Mouse (Mus musculus): ENCODE measurements around the gene Cct6b. TPM values are rescaled to one million over a fixed set of nuclear protein-coding genes. Genes with fewer than 3 reads are reported as not detected.

Cct6b gene
- polyA plus RNA-seq, 1 experiment from 2014 or later = 0.30 TPM

DNA sequence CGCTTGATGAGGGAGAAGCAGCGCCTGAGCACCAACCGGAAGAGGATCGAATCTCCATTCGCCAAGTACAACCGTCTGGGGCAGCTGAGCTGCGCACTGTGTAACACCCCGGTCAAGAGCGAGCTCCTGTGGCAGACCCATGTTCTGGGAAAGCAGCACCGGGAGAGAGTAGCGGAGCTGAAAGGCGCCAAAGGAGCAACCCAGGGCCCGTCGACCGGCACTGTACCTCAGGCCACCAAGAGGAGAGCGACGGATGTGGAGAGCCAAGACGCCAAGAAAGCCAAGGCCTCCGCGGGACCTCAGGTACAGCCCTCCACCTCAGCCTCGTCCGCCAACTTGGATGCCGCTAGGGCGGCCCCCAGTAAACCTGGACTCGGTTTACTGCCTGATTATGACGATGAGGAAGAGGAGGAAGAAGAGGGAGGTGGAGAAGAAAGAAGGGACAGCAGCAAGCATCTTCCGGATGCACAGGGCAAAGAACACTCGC lies 360 bp upstream of the Cct6b start:
- ATAC-seq (ENCODE audit: low read depth) = peak; percentile 44
- Histone ChIP-seq H3K9me3 (replicated peaks; ENCODE audit: control insufficient read depth, low read length) (no peaks in the 10 kb centered on the region), H3K4me3 (ENCODE audit: low read depth, low read length) (peak overlapping the region; percentile 99), H3K27ac (ENCODE audit: low read length) (peak overlapping the region; percentile 96), H3K9ac (ENCODE audit: low read depth, low read length) (peak overlapping the region; percentile 93), H3K4me1 (ENCODE audit: control insufficient read depth, low read depth, low read length) (peaks cover 22% of the 10 kb centered on the region), H3K36me3 (ENCODE audit: control insufficient read depth, insufficient read depth) (peaks cover 9% of the 10 kb centered on the region; the same call in 1 of the 2 replicates), H3K27me3 (ENCODE audit: control insufficient read depth, insufficient read depth, low read depth, low read length) (no peaks in the 10 kb centered on the region), H3K4me2 (ENCODE audit: low read depth, low read length) (peak overlapping the region; percentile 93)
- 0% methylated on average over 27 of the region's 28 CpGs for WGBS (ENCODE audit: insufficient replicate concordance)

DNA sequence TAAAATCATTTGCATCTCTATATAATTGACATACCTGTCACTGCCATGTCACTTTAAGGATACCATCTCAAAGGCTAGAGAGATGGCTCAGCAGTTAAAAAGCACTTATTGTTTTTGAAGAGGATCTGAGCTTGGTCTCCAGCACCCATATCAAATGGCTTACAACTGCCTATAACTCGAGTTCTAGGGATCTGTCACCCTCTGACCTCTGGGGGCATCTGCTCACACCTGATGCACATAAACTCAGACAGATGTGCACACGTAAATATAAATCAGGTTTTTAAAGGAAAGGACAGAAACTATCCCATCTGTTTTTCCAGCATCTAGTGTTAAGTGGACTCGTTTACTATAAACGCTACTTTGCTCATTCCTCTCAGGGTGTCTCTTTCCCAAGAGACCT lies 860 bp downstream of the Cct6b start:
- 9% methylated on average over 4 of the region's 4 CpGs for WGBS (ENCODE audit: insufficient replicate concordance)
- Histone ChIP-seq H3K9ac (ENCODE audit: low read depth, low read length) (peak overlapping the region; percentile 93), H3K27ac (ENCODE audit: low read length) (peak overlapping the region; percentile 96), H3K4me1 (ENCODE audit: control insufficient read depth, low read depth, low read length) (peaks cover 22% of the 10 kb centered on the region), H3K36me3 (ENCODE audit: control insufficient read depth, insufficient read depth) (no peaks in the 10 kb centered on the region), H3K9me3 (replicated peaks; ENCODE audit: control insufficient read depth, low read length) (no peaks in the 10 kb centered on the region), H3K4me2 (ENCODE audit: low read depth, low read length) (peak overlapping the region; percentile 97), H3K4me3 (ENCODE audit: low read depth, low read length) (peak overlapping the region; percentile 99), H3K27me3 (ENCODE audit: control insufficient read depth, insufficient read depth, low read depth, low read length) (no peaks in the 10 kb centered on the region)
- no peak for ATAC-seq (ENCODE audit: low read depth)

- H3K27ac ChIP-seq (ENCODE audit: low read length) = no peak overlapping the region
- peaks cover 22% of the 10 kb centered on the region for H3K4me1 ChIP-seq (ENCODE audit: control insufficient read depth, low read depth, low read length)
- H3K4me2 ChIP-seq (ENCODE audit: low read depth, low read length) = no peak overlapping the region
- H3K36me3 ChIP-seq (ENCODE audit: control insufficient read depth, insufficient read depth) = no peaks in the 10 kb centered on the region
- H3K27me3 ChIP-seq (ENCODE audit: control insufficient read depth, insufficient read depth, low read depth, low read length) = no peaks in the 10 kb centered on the region
- no peak overlapping the region for H3K9ac ChIP-seq (ENCODE audit: low read depth, low read length)
- no peak for ATAC-seq (ENCODE audit: low read depth)
- WGBS (ENCODE audit: insufficient replicate concordance) = 78% methylated on average over 6 of the region's 6 CpGs
- H3K4me3 ChIP-seq (ENCODE audit: low read depth, low read length) = no peak overlapping the region
- no peaks in the 10 kb centered on the region for H3K9me3 ChIP-seq (replicated peaks; ENCODE audit: control insufficient read depth, low read length)
Measured at GRCm38 (mm10) chr11:82762286-82762829, 1.8 kb downstream of the Cct6b start.

DNA sequence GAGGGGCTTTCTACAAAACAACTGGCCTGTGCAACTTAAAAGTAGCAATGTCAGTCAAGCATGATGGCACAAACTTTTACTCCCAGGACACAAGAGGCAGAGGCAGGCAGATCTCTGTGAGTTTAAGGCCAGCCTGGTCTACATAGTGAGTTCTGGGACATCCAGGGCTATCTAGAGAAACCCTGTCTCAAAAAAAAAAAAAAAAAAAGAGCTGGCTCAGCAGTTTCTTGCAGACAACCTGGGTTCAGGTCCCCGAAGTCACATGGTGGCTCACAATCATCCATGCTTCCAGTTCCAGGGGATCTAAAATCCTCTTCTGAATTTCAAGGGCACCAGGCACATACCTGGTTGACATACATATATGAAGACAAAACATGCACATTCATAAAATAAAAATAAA lies 8.2 kb downstream of the Cct6b start:
- ATAC-seq (ENCODE audit: low read depth) = no peak
- H3K4me2 ChIP-seq (ENCODE audit: low read depth, low read length) = no peak overlapping the region
- no peaks in the 10 kb centered on the region for H3K27me3 ChIP-seq (ENCODE audit: control insufficient read depth, insufficient read depth, low read depth, low read length)
- WGBS (ENCODE audit: insufficient replicate concordance) = 77% methylated on average over 1 of the region's 1 CpGs
- H3K9me3 ChIP-seq (replicated peaks; ENCODE audit: control insufficient read depth, low read length) = no peaks in the 10 kb centered on the region
- no peaks in the 10 kb centered on the region for H3K4me1 ChIP-seq (ENCODE audit: control insufficient read depth, low read depth, low read length)
- no peak overlapping the region for H3K9ac ChIP-seq (ENCODE audit: low read depth, low read length)
- H3K27ac ChIP-seq (ENCODE audit: low read length) = no peak overlapping the region
- H3K36me3 ChIP-seq (ENCODE audit: control insufficient read depth, insufficient read depth) = no peaks in the 10 kb centered on the region
- no peak overlapping the region for H3K4me3 ChIP-seq (ENCODE audit: low read depth, low read length)

- ATAC-seq (ENCODE audit: low read depth) = no peak
- Histone ChIP-seq H3K4me3 (ENCODE audit: low read depth, low read length) (no peak overlapping the region), H3K4me1 (ENCODE audit: control insufficient read depth, low read depth, low read length) (no peaks in the 10 kb centered on the region), H3K27ac (ENCODE audit: low read length) (no peak overlapping the region), H3K36me3 (ENCODE audit: control insufficient read depth, insufficient read depth) (no peaks in the 10 kb centered on the region), H3K27me3 (ENCODE audit: control insufficient read depth, insufficient read depth, low read depth, low read length) (no peaks in the 10 kb centered on the region), H3K9me3 (replicated peaks; ENCODE audit: control insufficient read depth, low read length) (no peaks in the 10 kb centered on the region), H3K9ac (ENCODE audit: low read depth, low read length) (no peak overlapping the region), H3K4me2 (ENCODE audit: low read depth, low read length) (no peak overlapping the region)
- 51% methylated on average over 6 of the region's 6 CpGs for WGBS (ENCODE audit: insufficient replicate concordance)
Measured at GRCm38 (mm10) chr11:82752349-82753115, 11.6 kb downstream of the Cct6b start.

DNA sequence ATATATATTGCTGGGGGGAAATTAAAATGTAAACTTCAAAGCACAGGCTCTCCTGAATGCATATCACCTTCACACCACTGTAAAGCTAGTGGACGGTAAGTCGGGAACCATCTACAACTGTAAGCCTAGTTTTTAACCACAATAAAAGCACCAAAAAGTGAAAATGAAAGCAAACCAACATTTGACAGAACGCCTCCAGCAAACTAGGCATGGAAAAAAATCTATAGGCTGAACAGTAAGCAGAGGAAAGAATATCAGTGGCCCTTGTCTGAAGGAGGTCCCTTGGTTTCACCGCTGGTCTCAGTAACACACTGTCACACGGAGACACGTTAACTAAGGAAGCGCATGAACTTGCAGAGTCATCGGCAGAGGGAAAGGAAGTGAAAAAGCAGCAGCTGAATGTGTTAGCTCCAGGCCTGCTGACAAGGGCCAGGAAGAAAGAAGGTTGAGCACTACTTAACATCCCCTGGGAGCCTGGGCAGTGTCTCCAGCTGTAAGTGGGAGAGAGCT lies 17.2 kb downstream of the Cct6b start:
- Histone ChIP-seq H3K4me3 (ENCODE audit: low read depth, low read length) (peak overlapping the region; percentile 50), H3K27me3 (ENCODE audit: control insufficient read depth, insufficient read depth, low read depth, low read length) (no peaks in the 10 kb centered on the region), H3K36me3 (ENCODE audit: control insufficient read depth, insufficient read depth) (no peaks in the 10 kb centered on the region), H3K9me3 (replicated peaks; ENCODE audit: control insufficient read depth, low read length) (no peaks in the 10 kb centered on the region), H3K9ac (ENCODE audit: low read depth, low read length) (peak overlapping the region; percentile 41), H3K4me1 (ENCODE audit: control insufficient read depth, low read depth, low read length) (peaks cover 8% of the 10 kb centered on the region), H3K27ac (ENCODE audit: low read length) (peak overlapping the region; percentile 59), H3K4me2 (ENCODE audit: low read depth, low read length) (peak overlapping the region; percentile 55)
- WGBS (ENCODE audit: insufficient replicate concordance) = 18% methylated on average over 8 of the region's 8 CpGs
- peak; percentile 47; the same call in 1 of the 2 replicates for ATAC-seq (ENCODE audit: low read depth)

DNA sequence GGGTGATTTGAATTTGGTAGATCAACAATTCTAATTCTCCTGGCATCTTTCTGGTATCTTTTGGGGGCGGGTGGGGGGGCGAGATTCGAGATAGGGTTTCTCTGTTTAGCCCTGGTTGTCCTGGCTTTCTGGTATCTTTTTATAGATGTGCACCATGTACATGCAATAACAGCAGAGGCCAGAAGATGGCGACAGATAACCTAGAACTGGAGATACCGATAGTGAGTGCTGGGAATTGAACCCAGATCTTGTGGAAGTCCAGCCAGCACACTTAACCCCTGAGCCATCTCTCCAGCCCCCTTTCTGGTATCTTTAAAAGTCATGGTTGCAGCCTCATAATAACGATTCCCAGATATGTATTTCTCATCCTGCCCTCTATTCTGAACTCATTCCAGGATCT lies 18.0 kb downstream of the Cct6b start:
- no peak for ATAC-seq (ENCODE audit: low read depth)
- 20% methylated on average over 6 of the region's 6 CpGs for WGBS (ENCODE audit: insufficient replicate concordance)

DNA sequence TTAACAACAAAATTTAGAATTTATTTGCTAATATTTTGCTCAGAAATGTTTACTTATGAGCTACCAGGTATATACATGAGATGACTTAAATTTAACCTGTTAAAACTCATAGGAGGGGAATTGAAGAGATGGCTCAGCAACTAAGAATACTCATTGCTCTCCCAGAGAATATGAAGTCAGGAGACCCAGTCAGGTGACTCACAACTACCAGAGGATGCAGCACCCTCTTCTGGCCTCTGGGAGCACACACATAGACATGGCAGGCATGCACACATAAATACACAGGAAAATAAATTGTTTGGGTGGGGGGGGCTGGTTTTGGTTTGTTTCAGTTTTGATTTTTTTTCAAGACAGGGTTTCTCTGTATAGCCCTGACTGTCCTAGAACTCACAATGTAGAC lies 25.1 kb downstream of the Cct6b start:
- Histone ChIP-seq H3K9ac (ENCODE audit: low read depth, low read length) (no peak overlapping the region), H3K27ac (ENCODE audit: low read length) (no peak overlapping the region), H3K36me3 (ENCODE audit: control insufficient read depth, insufficient read depth) (no peaks in the 10 kb centered on the region), H3K4me3 (ENCODE audit: low read depth, low read length) (no peak overlapping the region), H3K4me1 (ENCODE audit: control insufficient read depth, low read depth, low read length) (no peaks in the 10 kb centered on the region), H3K4me2 (ENCODE audit: low read depth, low read length) (no peak overlapping the region), H3K9me3 (replicated peaks; ENCODE audit: control insufficient read depth, low read length) (no peaks in the 10 kb centered on the region), H3K27me3 (ENCODE audit: control insufficient read depth, insufficient read depth, low read depth, low read length) (no peaks in the 10 kb centered on the region)
- ATAC-seq (ENCODE audit: low read depth) = no peak

More for the DNA sequence above, 18.0 kb downstream of the Cct6b start:
- Histone ChIP-seq H3K27ac (ENCODE audit: low read length) (no peak overlapping the region), H3K9me3 (replicated peaks; ENCODE audit: control insufficient read depth, low read length) (no peaks in the 10 kb centered on the region), H3K9ac (ENCODE audit: low read depth, low read length) (no peak overlapping the region), H3K27me3 (ENCODE audit: control insufficient read depth, insufficient read depth, low read depth, low read length) (no peaks in the 10 kb centered on the region), H3K4me3 (ENCODE audit: low read depth, low read length) (no peak overlapping the region), H3K4me1 (ENCODE audit: control insufficient read depth, low read depth, low read length) (peaks cover 8% of the 10 kb centered on the region), H3K36me3 (ENCODE audit: control insufficient read depth, insufficient read depth) (no peaks in the 10 kb centered on the region), H3K4me2 (ENCODE audit: low read depth, low read length) (no peak overlapping the region)

GRCm38 (mm10) chr11:82734227-82734626 lies 29.9 kb downstream of the Cct6b start:
- Histone ChIP-seq H3K4me1 (ENCODE audit: control insufficient read depth, low read depth, low read length) (no peaks in the 10 kb centered on the region), H3K36me3 (ENCODE audit: control insufficient read depth, insufficient read depth) (no peaks in the 10 kb centered on the region), H3K27me3 (ENCODE audit: control insufficient read depth, insufficient read depth, low read depth, low read length) (no peaks in the 10 kb centered on the region), H3K27ac (ENCODE audit: low read length) (no peak overlapping the region), H3K4me3 (ENCODE audit: low read depth, low read length) (no peak overlapping the region), H3K4me2 (ENCODE audit: low read depth, low read length) (no peak overlapping the region), H3K9ac (ENCODE audit: low read depth, low read length) (no peak overlapping the region), H3K9me3 (replicated peaks; ENCODE audit: control insufficient read depth, low read length) (no peaks in the 10 kb centered on the region)
- ATAC-seq (ENCODE audit: low read depth) = no peak; the same call in 1 of the 2 replicates
